Mouse (Mus musculus): ENCODE data around the gene Gng12. TPM values are rescaled to one million over a fixed set of nuclear protein-coding genes. Genes with fewer than 3 reads are reported as not detected.

Gene Gng12
- polyA plus RNA-seq, 1 experiment: 22.9 TPM

- TF ChIP-seq CTCF (IDR thresholded peaks at IDR 0.05; ENCODE audit: control insufficient read depth, insufficient read depth, low read length) (no peak), POLR2A (IDR thresholded peaks at IDR 0.05; ENCODE audit: borderline replicate concordance, control insufficient read depth, low read depth, low read length) (no peak)
- WGBS: 77% methylated on average over 4 of the region's 4 CpGs
- peaks cover 8% of the 10 kb centered on the region for H3K4me1 ChIP-seq (ENCODE audit: control insufficient read depth, insufficient read depth, low read length)
- no peak overlapping the region for H3K4me3 ChIP-seq (replicated peaks; ENCODE audit: control insufficient read depth, low read depth, low read length)
- no peak overlapping the region for H3K27ac ChIP-seq (ENCODE audit: control insufficient read depth, insufficient read depth, low read depth, low read length, poor library complexity)
These were observed 69.0 kb downstream of the Gng12 start for GRCm38 (mm10) chr6:66965203-66965602.

DNA sequence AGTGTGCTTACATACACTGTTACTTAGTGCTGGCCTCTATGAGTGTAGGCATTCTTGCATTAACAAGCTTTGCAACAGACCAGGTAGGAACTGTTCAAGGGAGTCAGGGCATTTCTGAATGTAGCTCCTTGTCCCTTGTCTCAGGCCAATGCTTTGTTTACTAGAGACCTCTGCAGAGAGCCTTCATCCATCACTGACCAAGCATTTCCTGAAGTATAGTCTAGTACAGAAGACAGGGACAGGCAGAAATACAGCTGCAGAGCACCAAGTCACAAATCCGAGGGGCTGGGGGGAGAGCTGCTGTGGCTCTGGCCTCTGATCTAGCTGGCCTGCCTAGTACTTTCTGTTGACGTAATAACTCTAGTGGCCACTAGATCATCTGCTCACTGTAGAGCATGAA lies 71.6 kb downstream of the Gng12 start:
- 64% methylated on average over 2 of the region's 2 CpGs for WGBS
- no peak overlapping the region for H3K27ac ChIP-seq (ENCODE audit: control insufficient read depth, insufficient read depth, low read depth, low read length, poor library complexity)
- peaks cover 8% of the 10 kb centered on the region for H3K4me1 ChIP-seq (ENCODE audit: control insufficient read depth, insufficient read depth, low read length)
- no peak overlapping the region for H3K4me3 ChIP-seq (replicated peaks; ENCODE audit: control insufficient read depth, low read depth, low read length)
- TF ChIP-seq POLR2A (IDR thresholded peaks at IDR 0.05; ENCODE audit: borderline replicate concordance, control insufficient read depth, low read depth, low read length) (no peak), CTCF (IDR thresholded peaks at IDR 0.05; ENCODE audit: control insufficient read depth, insufficient read depth, low read length) (no peak)

GRCm38 (mm10) chr6:66969446-66969845 lies 73.2 kb downstream of the Gng12 start:
- Histone ChIP-seq H3K4me1 (ENCODE audit: control insufficient read depth, insufficient read depth, low read length) (peaks cover 6% of the 10 kb centered on the region), H3K4me3 (replicated peaks; ENCODE audit: control insufficient read depth, low read depth, low read length) (no peak overlapping the region), H3K27ac (ENCODE audit: control insufficient read depth, insufficient read depth, low read depth, low read length, poor library complexity) (no peak overlapping the region)
- whole genome bisulfite sequencing: 76% methylated on average over 3 of the region's 3 CpGs
- TF ChIP-seq CTCF (IDR thresholded peaks at IDR 0.05; ENCODE audit: control insufficient read depth, insufficient read depth, low read length): no peak
- no peak for TF ChIP-seq POLR2A (IDR thresholded peaks at IDR 0.05; ENCODE audit: borderline replicate concordance, control insufficient read depth, low read depth, low read length)

GRCm38 (mm10) chr6:66972300-66972699 lies 76.1 kb downstream of the Gng12 start:
- Histone ChIP-seq H3K4me1 (ENCODE audit: control insufficient read depth, insufficient read depth, low read length) (peaks cover 5% of the 10 kb centered on the region), H3K27ac (ENCODE audit: control insufficient read depth, insufficient read depth, low read depth, low read length, poor library complexity) (no peak overlapping the region)
- TF ChIP-seq CTCF (IDR thresholded peaks at IDR 0.05; ENCODE audit: control insufficient read depth, insufficient read depth, low read length) (no peak), POLR2A (IDR thresholded peaks at IDR 0.05; ENCODE audit: borderline replicate concordance, control insufficient read depth, low read depth, low read length) (no peak)

DNA sequence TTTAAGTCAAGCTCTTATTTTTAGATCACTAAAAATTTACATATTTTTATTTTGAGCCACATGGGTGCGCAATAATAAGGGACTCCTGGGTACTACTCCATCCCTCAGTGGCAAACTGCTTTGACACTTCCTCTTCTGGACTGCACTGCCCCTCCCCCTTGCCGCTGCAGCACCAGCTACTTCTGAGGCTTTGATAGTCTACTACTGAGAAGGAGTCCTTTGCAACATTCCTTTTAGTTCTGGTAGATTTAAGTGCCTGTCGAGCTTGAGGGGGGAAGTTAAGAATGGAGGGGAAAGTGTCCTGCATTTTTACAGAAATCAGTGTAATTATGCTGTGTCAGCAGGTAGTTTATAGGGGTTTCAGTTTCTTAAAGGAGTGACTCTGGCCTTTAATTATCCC lies 77.0 kb downstream of the Gng12 start:
- Histone ChIP-seq H3K27ac (ENCODE audit: control insufficient read depth, insufficient read depth, low read depth, low read length, poor library complexity) (no peak overlapping the region), H3K4me3 (replicated peaks; ENCODE audit: control insufficient read depth, low read depth, low read length) (no peak overlapping the region), H3K4me1 (ENCODE audit: control insufficient read depth, insufficient read depth, low read length) (peaks cover 4% of the 10 kb centered on the region)
- no peak for TF ChIP-seq POLR2A (IDR thresholded peaks at IDR 0.05; ENCODE audit: borderline replicate concordance, control insufficient read depth, low read depth, low read length)
- peak; percentile 11; the same call in 1 of the 2 replicates for TF ChIP-seq CTCF (IDR thresholded peaks at IDR 0.05; ENCODE audit: control insufficient read depth, insufficient read depth, low read length)
- 0% methylated on average over 3 of the region's 3 CpGs for WGBS

More at GRCm38 (mm10) chr6:66972300-66972699, 76.1 kb downstream of the Gng12 start:
- WGBS: 39% methylated on average over 8 of the region's 8 CpGs
- H3K4me3 ChIP-seq (replicated peaks; ENCODE audit: control insufficient read depth, low read depth, low read length): no peak overlapping the region

- TF ChIP-seq CTCF (IDR thresholded peaks at IDR 0.05; ENCODE audit: control insufficient read depth, insufficient read depth, low read length) (no peak), POLR2A (IDR thresholded peaks at IDR 0.05; ENCODE audit: borderline replicate concordance, control insufficient read depth, low read depth, low read length) (no peak)
- 68% methylated on average over 4 of the region's 4 CpGs for WGBS
- Histone ChIP-seq H3K27ac (ENCODE audit: control insufficient read depth, insufficient read depth, low read depth, low read length, poor library complexity) (no peak overlapping the region), H3K4me1 (ENCODE audit: control insufficient read depth, insufficient read depth, low read length) (peaks cover 3% of the 10 kb centered on the region; the same call in 1 of the 2 replicates), H3K4me3 (replicated peaks; ENCODE audit: control insufficient read depth, low read depth, low read length) (no peak overlapping the region)
These were observed 79.3 kb downstream of the Gng12 start for GRCm38 (mm10) chr6:66975522-66975921.

- no peak overlapping the region for H3K4me3 ChIP-seq (replicated peaks; ENCODE audit: control insufficient read depth, low read depth, low read length)
- no peak overlapping the region for H3K27ac ChIP-seq (ENCODE audit: control insufficient read depth, insufficient read depth, low read depth, low read length, poor library complexity)
- peaks cover 3% of the 10 kb centered on the region; the same call in 1 of the 2 replicates for H3K4me1 ChIP-seq (ENCODE audit: control insufficient read depth, insufficient read depth, low read length)
- 65% methylated on average over 1 of the region's 1 CpGs for WGBS
- no peak for TF ChIP-seq CTCF (IDR thresholded peaks at IDR 0.05; ENCODE audit: control insufficient read depth, insufficient read depth, low read length)
- TF ChIP-seq POLR2A (IDR thresholded peaks at IDR 0.05; ENCODE audit: borderline replicate concordance, control insufficient read depth, low read depth, low read length): no peak
These were observed 83.0 kb downstream of the Gng12 start for GRCm38 (mm10) chr6:66979197-66979596.

DNA sequence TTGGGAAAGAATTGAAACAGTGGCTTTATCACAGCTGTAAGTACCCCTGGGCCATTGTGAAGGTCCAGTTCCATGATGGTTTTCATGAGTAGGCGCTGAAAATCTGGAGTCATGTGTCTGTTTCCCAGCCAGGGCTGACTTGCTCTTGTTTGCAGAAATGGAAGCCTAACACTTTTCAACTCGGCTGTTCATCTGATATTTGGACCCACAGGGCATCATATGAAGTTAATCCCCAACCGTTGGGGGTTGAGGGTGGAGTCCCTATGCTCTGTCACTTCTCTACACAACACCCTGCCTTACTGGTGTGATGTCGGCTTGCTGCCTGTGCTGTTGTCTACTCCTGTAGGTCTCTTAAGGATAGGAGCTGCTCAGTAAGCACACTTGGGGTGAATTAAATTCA lies 83.8 kb downstream of the Gng12 start:
- WGBS: 69% methylated on average over 4 of the region's 4 CpGs
- Histone ChIP-seq H3K27ac (ENCODE audit: control insufficient read depth, insufficient read depth, low read depth, low read length, poor library complexity) (no peak overlapping the region), H3K4me1 (ENCODE audit: control insufficient read depth, insufficient read depth, low read length) (peaks cover 3% of the 10 kb centered on the region; the same call in 1 of the 2 replicates), H3K4me3 (replicated peaks; ENCODE audit: control insufficient read depth, low read depth, low read length) (no peak overlapping the region)
- TF ChIP-seq POLR2A (IDR thresholded peaks at IDR 0.05; ENCODE audit: borderline replicate concordance, control insufficient read depth, low read depth, low read length): no peak
- TF ChIP-seq CTCF (IDR thresholded peaks at IDR 0.05; ENCODE audit: control insufficient read depth, insufficient read depth, low read length): no peak

DNA sequence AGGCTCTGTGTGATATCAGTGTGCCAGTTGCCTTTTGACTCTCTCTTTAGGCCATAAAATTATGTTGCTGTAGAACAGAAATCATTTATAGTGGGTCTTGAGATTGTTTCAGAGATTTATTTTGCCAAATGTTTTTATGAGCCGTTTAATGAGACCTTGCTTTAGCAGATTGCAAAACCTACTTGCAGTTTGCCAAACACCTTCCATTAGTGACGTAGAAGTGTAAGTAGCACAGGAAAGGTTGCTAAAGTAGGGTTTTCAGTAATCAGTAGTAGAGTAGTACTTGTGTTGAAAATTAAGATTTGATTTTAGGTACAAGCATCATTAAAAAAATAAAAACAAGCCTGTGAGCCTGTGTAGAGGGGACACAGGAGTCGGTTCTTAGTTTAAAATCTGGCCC lies 85.2 kb downstream of the Gng12 start:
- TF ChIP-seq CTCF (IDR thresholded peaks at IDR 0.05; ENCODE audit: control insufficient read depth, insufficient read depth, low read length): no peak
- no peak for TF ChIP-seq POLR2A (IDR thresholded peaks at IDR 0.05; ENCODE audit: borderline replicate concordance, control insufficient read depth, low read depth, low read length)
- no peak overlapping the region for H3K27ac ChIP-seq (ENCODE audit: control insufficient read depth, insufficient read depth, low read depth, low read length, poor library complexity)
- H3K4me3 ChIP-seq (replicated peaks; ENCODE audit: control insufficient read depth, low read depth, low read length): no peak overlapping the region
- peaks cover 3% of the 10 kb centered on the region; the same call in 1 of the 2 replicates for H3K4me1 ChIP-seq (ENCODE audit: control insufficient read depth, insufficient read depth, low read length)
- 57% methylated on average over 3 of the region's 3 CpGs for WGBS

Measured in bone marrow, adult 2 months (tissue).